Mouse (Mus musculus): Measurements from ENCODE around the gene Zbtb5.

GRCm38 (mm10) chr4:45055451-45055850 is 43.2 kb upstream of the Zbtb5 start:
- no peak for TF ChIP-seq POLR2A (IDR thresholded peaks at IDR 0.05; ENCODE audit: borderline replicate concordance, extremely low read depth, insufficient read depth, insufficient read length, poor library complexity, severe bottlenecking)
- no peak for TF ChIP-seq CTCF (IDR thresholded peaks at IDR 0.05; ENCODE audit: borderline replicate concordance, extremely low read depth, insufficient read depth, insufficient read length)

Data from brain, embryonic 14.5 days (tissue).